Mouse (Mus musculus) neutrophil, adult 5-6 weeks (primary cell): ENCODE data around the gene Prokr2. TPM values are rescaled to one million over a fixed set of nuclear protein-coding genes. Genes with fewer than 3 reads are reported as not detected.

Experiments
- ATAC-seq: fragments of 151-379, 151-347 bp; 2 replicates; pipeline ENCODE4 v1.8.0; 2017; ENCODE audit warnings: mild to moderate bottlenecking, moderate TSS enrichment; ENCODE audit not compliant: insufficient number of reproducible peaks, poor library complexity, low FRiP score, severe bottlenecking; ENCODE audit errors: extremely low read depth
- total RNA-seq: library from RNA; stranded (forward); fragments of 200-1000 nt; gene quantifications from 2 replicates; pipeline ENCODE4 v1.2.3, GENCODE M21; 2017

The Prokr2 gene
- total RNA-seq, 1 experiment from 2014 or later, result not detected

DNA sequence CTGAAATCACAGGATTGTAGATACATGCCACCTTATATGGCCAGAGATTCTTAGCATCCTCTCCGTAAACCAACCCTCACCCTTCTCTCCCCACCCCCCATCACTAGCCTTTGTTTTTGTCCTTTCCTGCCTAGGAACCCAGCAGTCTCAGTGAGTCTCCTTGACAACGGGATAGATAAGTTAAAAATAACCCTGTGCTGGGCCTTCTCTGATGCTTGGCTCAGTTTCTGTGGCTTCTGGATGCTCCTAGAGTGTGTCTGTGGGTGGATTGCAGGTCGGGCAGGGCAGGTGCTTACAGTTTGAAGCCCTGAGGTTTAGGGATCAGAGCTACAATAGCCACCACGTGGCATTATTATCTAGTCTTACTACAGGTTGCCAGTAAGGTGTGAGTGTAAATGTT, 93.2 kb downstream of the Prokr2 start:
- ATAC-seq, result no peak

DNA sequence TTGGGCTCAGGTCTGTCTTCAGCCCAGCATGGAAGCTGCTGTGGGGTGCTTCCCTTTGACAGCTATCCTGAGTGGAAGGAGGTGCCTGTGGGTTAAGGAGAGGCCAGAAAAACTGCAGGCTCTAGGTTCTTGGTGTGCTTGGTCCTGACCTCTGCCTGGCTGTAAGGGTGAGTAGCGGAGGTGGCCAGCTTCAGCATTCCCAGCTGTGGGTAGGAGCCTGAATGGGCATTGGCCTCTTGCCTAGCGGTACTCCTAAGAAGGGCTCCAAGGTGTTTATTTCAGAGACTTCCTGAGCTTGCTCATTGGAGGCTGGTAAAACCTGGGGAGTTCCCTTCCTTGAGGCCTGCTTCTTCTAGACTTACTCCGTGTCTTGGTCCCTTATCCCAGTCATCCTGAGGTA, 94.0 kb downstream of the Prokr2 start:
- no peak for ATAC-seq

DNA sequence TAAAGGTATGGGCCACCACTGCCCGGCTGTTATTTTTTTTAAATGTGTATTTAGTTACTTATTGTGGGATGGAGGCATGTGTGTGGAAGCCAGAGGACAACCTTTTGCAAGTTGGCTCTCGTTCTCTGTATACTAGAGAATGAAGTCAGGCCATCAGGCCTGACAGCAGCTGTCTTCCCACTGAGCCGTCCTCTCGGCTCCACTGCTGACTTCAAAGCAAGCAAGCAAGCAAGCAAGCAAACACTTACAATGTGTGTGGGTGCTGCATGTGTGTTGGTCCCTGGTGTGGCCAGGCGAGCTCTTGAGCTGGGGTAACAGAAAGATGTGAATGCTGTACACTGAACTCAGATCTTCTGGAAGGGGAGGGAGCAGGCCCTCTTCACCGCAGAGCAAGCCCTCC, 94.4 kb downstream of the Prokr2 start:
- ATAC-seq, result no peak

DNA sequence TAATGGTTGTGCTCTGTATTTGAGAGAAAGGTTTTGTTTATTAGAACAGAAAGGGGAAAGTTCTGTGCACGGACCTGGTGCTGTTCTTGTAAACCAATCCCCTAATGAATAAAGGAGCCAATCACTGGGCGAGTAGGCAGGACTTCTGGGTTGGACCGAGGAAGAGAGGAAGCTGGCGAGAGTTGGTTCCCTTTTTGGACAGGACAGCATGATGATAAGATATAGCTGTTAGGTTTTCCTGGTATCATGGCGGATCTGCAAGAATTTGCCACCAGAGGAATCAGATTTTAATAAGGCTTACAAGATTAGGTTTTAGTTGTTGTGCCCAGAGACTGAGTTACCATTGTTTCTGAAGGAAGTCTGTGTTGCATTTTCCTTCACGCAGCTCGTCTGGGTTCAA, 96.0 kb downstream of the Prokr2 start:
- peak; percentile 40; the same call in 1 of the 2 replicates for ATAC-seq

Other genes with a start within 250 kb of the Prokr2 start
- 16.5 and 19.6 TPM in 2 replicates for gene Slc23a2, start 240.3 kb downstream of the Prokr2 start, total RNA-seq
- 20.5 and 36.1 TPM in 2 replicates for gene Tmem230, start 137.6 kb downstream of the Prokr2 start, total RNA-seq
- gene Pcna, start 132.1 kb downstream of the Prokr2 start, total RNA-seq, result 123 and 149 TPM in 2 replicates
- 87.8 and 90.5 TPM in 2 replicates for gene Cds2, start 122.3 kb downstream of the Prokr2 start, total RNA-seq
- 559 and 604 TPM in 2 replicates for gene Gpcpd1, start 202.3 kb upstream of the Prokr2 start, total RNA-seq